In genomic region chr11:54927346-54928140, GRCm38 (mm10) we compare ENCODE assay signal across 8 mouse cellular contexts. TPM values are rescaled to one million over a fixed set of nuclear protein-coding genes. Genes with fewer than 3 reads are reported as not detected.
A peak's percentile ranks its signal among the peaks of the same experiment; 100 is the strongest.
DNase-seq lines count a peak whose midpoint lies in the region; ATAC-seq and TF ChIP-seq lines count a peak whose summit lies in the region.

No protein-coding gene starts in this region.

- H3K36me3 ChIP-seq in C2C12 (ENCODE audit: control insufficient read depth, insufficient read depth): peaks cover 59% of the 10 kb centered on the region
- peaks cover 12% of the 10 kb centered on the region; the same call in 1 of the 2 replicates for H3K36me3 ChIP-seq in liver, embryonic 11.5 days (ENCODE audit: control insufficient read depth, insufficient read depth, low read length)

- H3K4me3 ChIP-seq in C2C12 (ENCODE audit: insufficient read depth, poor library complexity, severe bottlenecking): no peak overlapping the region
- no peak overlapping the region for H3K4me3 ChIP-seq in liver, embryonic 11.5 days (ENCODE audit: low read depth, low read length)
- no peak overlapping the region for H3K4me3 ChIP-seq in olfactory bulb, adult 2 months (ENCODE audit: insufficient read depth, low read depth, low read length)

- H3K9ac ChIP-seq in liver, embryonic 11.5 days (ENCODE audit: low read depth, low read length): no peak overlapping the region

- no peak overlapping the region for H3ac ChIP-seq in C2C12 (ENCODE audit: control insufficient read depth, insufficient read length, low read depth)

- peak; percentile 44 for TF ChIP-seq CTCF in C2C12 (IDR thresholded peaks at IDR 0.05; ENCODE audit: control insufficient read depth, insufficient read depth, insufficient read length)
- 0 out of 2 replicates have a peak, but pooled peaks have one; percentile 43 for TF ChIP-seq CTCF in olfactory bulb, adult 2 months (IDR thresholded peaks at IDR 0.05; ENCODE audit: insufficient read depth, low read depth, low read length)

- no peaks in the 10 kb centered on the region for H3K79me2 ChIP-seq in C2C12 (ENCODE audit: control insufficient read depth, insufficient read depth)

- peak; percentile 63 for DNase-seq in R1 (ENCODE audit: low read depth, low spot score)
- DNase-seq in cerebellum, postnatal 36 days: peak; percentile 66 to 70
- peak; percentile 65 to 75 for DNase-seq in kidney, adult 8-10 months
- no peak for DNase-seq in liver, embryonic 11.5 days (ENCODE audit: low spot score)
- peak; percentile 61 for DNase-seq in thymus, postnatal 0 days (ENCODE audit: low spot score)

- 84% methylated on average over 14 of the region's 14 CpGs for WGBS in liver, embryonic 11.5 days
- 85% methylated on average over 14 of the region's 14 CpGs for WGBS in olfactory bulb, adult 2 months

- H3K27ac ChIP-seq in liver, embryonic 11.5 days (ENCODE audit: low read depth, low read length): no peak overlapping the region
- no peak overlapping the region for H3K27ac ChIP-seq in olfactory bulb, adult 2 months (ENCODE audit: insufficient read depth, low read depth, low read length)

- 0 out of 2 replicates have a peak, but pooled peaks cover 4% of the 10 kb centered on the region for H3K4me1 ChIP-seq in liver, embryonic 11.5 days (replicated peaks; ENCODE audit: control insufficient read depth, insufficient read depth, low read length)
- no peaks in the 10 kb centered on the region for H3K4me1 ChIP-seq in olfactory bulb, adult 2 months (ENCODE audit: control insufficient read depth, insufficient read depth, low read length)

- H3K9me3 ChIP-seq in liver, embryonic 11.5 days (ENCODE audit: control insufficient read depth, low read length): no peaks in the 10 kb centered on the region

- peak; percentile 76 for ATAC-seq in granulocyte monocyte progenitor cell, adult 5-6 weeks (replicated peaks; ENCODE audit: poor library complexity, severe bottlenecking)
- peak; percentile 57; the same call in 1 of the 2 replicates for ATAC-seq in liver, embryonic 11.5 days (replicated peaks; ENCODE audit: low FRiP score)

- no peaks in the 10 kb centered on the region for H3K27me3 ChIP-seq in C2C12 (ENCODE audit: control insufficient read depth, insufficient read depth, insufficient read length)
- H3K27me3 ChIP-seq in liver, embryonic 11.5 days (replicated peaks; ENCODE audit: control insufficient read depth, insufficient read depth, low read length): no peaks in the 10 kb centered on the region

- no peaks in the 10 kb centered on the region for H3K79me3 ChIP-seq in C2C12 (ENCODE audit: low read depth)

- H3K4me2 ChIP-seq in liver, embryonic 11.5 days: no peak overlapping the region

- no peak for TF ChIP-seq POLR2A in olfactory bulb, adult 2 months (IDR thresholded peaks at IDR 0.05; ENCODE audit: insufficient read depth, low read depth, low read length)

TF ChIP-seq in C2C12, 6 proteins besides CTCF, POLR2A, EP300 and RAD21:
- no peak for TF ChIP-seq FOSL1 (IDR thresholded peaks at IDR 0.05; ENCODE audit: insufficient read depth, low read length, poor library complexity, severe bottlenecking)
- no peak for TF ChIP-seq MYOG (IDR thresholded peaks at IDR 0.05; ENCODE audit: control insufficient read depth, extremely low read depth, insufficient read length)
- TF ChIP-seq MYOD1 (IDR thresholded peaks at IDR 0.05; ENCODE audit: control insufficient read depth, insufficient read length, low read depth): no peak
- TF ChIP-seq USF1 (IDR thresholded peaks at IDR 0.05; ENCODE audit: low read depth): no peak
TF ChIP-seq in C2C12: peak in this region for 0.

RNA-seq across cellular contexts. Expression of gene Gpx3, which starts 25.3 kb away (rescaled TPM):
- 2.0 TPM for polyA plus RNA-seq in C2C12 (2012; fragmentation: generic; extraction: Trizol)
- 24.9 and 29.6 TPM in 2 replicates for total RNA-seq in granulocyte monocyte progenitor cell, adult 5-6 weeks (2014; fragmentation: Nextera tagmentation)
- 1.6 and 4.0 TPM in 2 replicates for total RNA-seq in granulocyte monocyte progenitor cell, adult 5-6 weeks (2017)
- polyA plus RNA-seq in liver, embryonic 11.5 days (2014; fragmentation: Nextera tagmentation; extraction: Ambion mirVana): 84.0 and 89.6 TPM in 2 replicates
- not detected in 2 replicates for polyA plus RNA-seq in olfactory bulb, adult 2 months (2012; ENCODE audit: insufficient read depth, insufficient read length, low replicate concordance, missing spikeins)
- polyA plus RNA-seq in thymus, postnatal 0 days (2015; fragmentation: Nextera tagmentation; extraction: Ambion mirVana): 17.0 and 20.4 TPM in 2 replicates

RNA-seq across cellular contexts. Expression of gene Tnip1, which starts 35.2 kb away (rescaled TPM):
- 18.8 TPM for polyA plus RNA-seq in C2C12 (2012; fragmentation: generic; extraction: Trizol)
- 27.7 and 48.9 TPM in 2 replicates for total RNA-seq in granulocyte monocyte progenitor cell, adult 5-6 weeks (2014; fragmentation: Nextera tagmentation)
- total RNA-seq in granulocyte monocyte progenitor cell, adult 5-6 weeks (2017): 25.3 and 28.0 TPM in 2 replicates
- 11.4 and 12.1 TPM in 2 replicates for polyA plus RNA-seq in liver, embryonic 11.5 days (2014; fragmentation: Nextera tagmentation; extraction: Ambion mirVana)
- 110 TPM in 1 of 2 replicates, not detected in the other for polyA plus RNA-seq in olfactory bulb, adult 2 months (2012; ENCODE audit: insufficient read depth, insufficient read length, low replicate concordance, missing spikeins)
- 40.6 and 40.8 TPM in 2 replicates for polyA plus RNA-seq in thymus, postnatal 0 days (2015; fragmentation: Nextera tagmentation; extraction: Ambion mirVana)
